Mouse (Mus musculus) hindbrain, embryonic 11.5 days (tissue): ENCODE data around the gene Dnajc15. TPM values are rescaled to one million over a fixed set of nuclear protein-coding genes. Genes with fewer than 3 reads are reported as not detected.

Experiments
- ATAC-seq: fragments of 200-750 bp; cut with Nextera tagmentation; 2 replicates; pipeline ENCODE4 v1.8.0; 2017; ENCODE audit warnings: mild to moderate bottlenecking, moderate TSS enrichment, moderate library complexity; ENCODE audit not compliant: low FRiP score
- DNase-seq: peaks from one replicate; pipeline ENCODE4 v3.0.0-alpha.2; 2015; ENCODE audit warnings: low spot score
- H3K27ac ChIP-seq: fragments of 300-500 bp; sonication (generic); 2 replicates; pipeline ENCODE4 v1.5.1; 2014; ENCODE audit warnings: mild to moderate bottlenecking, low read depth, low read length
- H3K27me3 ChIP-seq: fragments of 300-500 bp; sonication (generic); 2 replicates; pipeline ENCODE4 v1.6.1; 2014; ENCODE audit warnings: mild to moderate bottlenecking, low read length, moderate library complexity, mixed read lengths; ENCODE audit not compliant: control insufficient read depth, insufficient read depth
- H3K36me3 ChIP-seq: fragments of 300-500 bp; sonication (generic); 2 replicates; pipeline ENCODE4 v1.6.1; 2014; ENCODE audit warnings: mild to moderate bottlenecking, low read length, moderate library complexity, mixed read lengths; ENCODE audit not compliant: control insufficient read depth, insufficient read depth
- H3K4me1 ChIP-seq: fragments of 300-500 bp; sonication (generic); replicated peaks from 2 replicates; pipeline ENCODE4 v1.6.1; 2014; ENCODE audit warnings: low read length, mixed read lengths; ENCODE audit not compliant: control insufficient read depth, insufficient read depth
- H3K4me2 ChIP-seq: fragments of 300-500 bp; sonication (generic); replicated peaks from 2 replicates; pipeline ENCODE4 v1.6.1; 2014; ENCODE audit warnings: mild to moderate bottlenecking, low read depth, low read length
- H3K4me3 ChIP-seq: fragments of 300-500 bp; sonication (generic); 2 replicates; pipeline ENCODE4 v1.5.1; 2014; ENCODE audit warnings: low read depth, low read length
- H3K9ac ChIP-seq: fragments of 300-500 bp; sonication (generic); 2 replicates; pipeline ENCODE4 v1.6.1; 2014; ENCODE audit warnings: low read depth, low read length
- H3K9me3 ChIP-seq: fragments of 300-500 bp; sonication (generic); 2 replicates; pipeline ENCODE4 v1.6.1; 2016; ENCODE audit warnings: low read length; ENCODE audit not compliant: control insufficient read depth
- WGBS: fragments of 180-500 bp; shearing (Covaris S2); extraction: QIAGEN DNeasy Blood & Tissue Kit; methylation state at CpG from one replicate; pipeline ENCODE4 v1.1.7; 2014; 5-methylcytosine and 5-hydroxymethylcytosine counted together
- polyA plus RNA-seq: library from polyadenylated mRNA; unstranded; fragments of >200 nt; fragmentation: Nextera tagmentation; extraction: Ambion mirVana; gene quantifications from 2 replicates; pipeline ENCODE4 v1.2.1, GENCODE M21; 2014

The Dnajc15 gene
- polyA plus RNA-seq, 1 experiment from 2014 or later = 108 TPM

- Histone ChIP-seq H3K9ac (no peak overlapping the region), H3K27ac (0 out of 2 replicates have a peak overlapping the region, but pooled peaks have one; percentile 36), H3K4me2 (no peak overlapping the region), H3K36me3 (no peaks in the 10 kb centered on the region), H3K4me3 (no peak overlapping the region), H3K27me3 (no peaks in the 10 kb centered on the region), H3K4me1 (peaks cover 2% of the 10 kb centered on the region; the same call in 1 of the 2 replicates), H3K9me3 (no peaks in the 10 kb centered on the region)
- WGBS = 71% methylated on average over 17 of the region's 17 CpGs
- DNase-seq (peak; percentile 23), ATAC-seq (peak; percentile 45; the same call in 1 of the 2 replicates)
Measured at GRCm38 (mm10) chr14:77801571-77802267, 73.2 kb downstream of the Dnajc15 start.

- DNase-seq (no peak), ATAC-seq (no peak)
- 87% methylated on average over 4 of the region's 4 CpGs for WGBS
- H3K4me1 ChIP-seq = no peaks in the 10 kb centered on the region
- no peak overlapping the region for H3K27ac ChIP-seq
- H3K27me3 ChIP-seq = no peaks in the 10 kb centered on the region
- no peak overlapping the region for H3K4me2 ChIP-seq
- no peaks in the 10 kb centered on the region for H3K9me3 ChIP-seq
- H3K4me3 ChIP-seq = no peak overlapping the region
- H3K9ac ChIP-seq = no peak overlapping the region
- no peaks in the 10 kb centered on the region for H3K36me3 ChIP-seq
Measured at GRCm38 (mm10) chr14:77796506-77796905, 78.4 kb downstream of the Dnajc15 start.

GRCm38 (mm10) chr14:77795240-77795639 lies 79.7 kb downstream of the Dnajc15 start:
- no peak overlapping the region for H3K4me2 ChIP-seq
- no peaks in the 10 kb centered on the region for H3K27me3 ChIP-seq
- ATAC-seq (no peak), DNase-seq (no peak)
- H3K9me3 ChIP-seq = no peaks in the 10 kb centered on the region
- H3K4me1 ChIP-seq = no peaks in the 10 kb centered on the region
- no peak overlapping the region for H3K27ac ChIP-seq
- WGBS = 91% methylated on average over 5 of the region's 5 CpGs
- H3K4me3 ChIP-seq = no peak overlapping the region
- no peak overlapping the region for H3K9ac ChIP-seq
- no peaks in the 10 kb centered on the region for H3K36me3 ChIP-seq

- H3K27me3 ChIP-seq = no peaks in the 10 kb centered on the region
- H3K36me3 ChIP-seq = no peaks in the 10 kb centered on the region
- H3K4me2 ChIP-seq = no peak overlapping the region
- 77% methylated on average over 7 of the region's 7 CpGs for WGBS
- H3K4me3 ChIP-seq = no peak overlapping the region
- H3K4me1 ChIP-seq = no peaks in the 10 kb centered on the region
- ATAC-seq (no peak), DNase-seq (no peak)
- no peaks in the 10 kb centered on the region for H3K9me3 ChIP-seq
- no peak overlapping the region for H3K9ac ChIP-seq
- no peak overlapping the region for H3K27ac ChIP-seq
Measured at GRCm38 (mm10) chr14:77794285-77794949, 80.5 kb downstream of the Dnajc15 start.

- Histone ChIP-seq H3K36me3 (no peaks in the 10 kb centered on the region), H3K4me2 (no peak overlapping the region), H3K9me3 (no peaks in the 10 kb centered on the region), H3K27me3 (no peaks in the 10 kb centered on the region), H3K4me3 (no peak overlapping the region), H3K4me1 (no peaks in the 10 kb centered on the region), H3K27ac (no peak overlapping the region), H3K9ac (no peak overlapping the region)
- WGBS = 91% methylated on average over 6 of the region's 6 CpGs
- DNase-seq (no peak), ATAC-seq (no peak)
Measured at GRCm38 (mm10) chr14:77792998-77793397, 81.9 kb downstream of the Dnajc15 start.

- no peaks in the 10 kb centered on the region for H3K36me3 ChIP-seq
- ATAC-seq (no peak), DNase-seq (no peak)
Measured at GRCm38 (mm10) chr14:77783217-77783616, 91.7 kb downstream of the Dnajc15 start.

GRCm38 (mm10) chr14:77777365-77777764 lies 97.6 kb downstream of the Dnajc15 start:
- 82% methylated on average over 1 of the region's 1 CpGs for WGBS

More at GRCm38 (mm10) chr14:77783217-77783616, 91.7 kb downstream of the Dnajc15 start:
- Histone ChIP-seq H3K4me2 (no peak overlapping the region), H3K27ac (no peak overlapping the region), H3K4me3 (no peak overlapping the region), H3K9me3 (no peaks in the 10 kb centered on the region), H3K9ac (no peak overlapping the region), H3K27me3 (no peaks in the 10 kb centered on the region), H3K4me1 (no peaks in the 10 kb centered on the region)

GRCm38 (mm10) chr14:77776005-77776531 lies 98.9 kb downstream of the Dnajc15 start:
- Histone ChIP-seq H3K4me1 (no peaks in the 10 kb centered on the region), H3K27ac (no peak overlapping the region), H3K36me3 (no peaks in the 10 kb centered on the region), H3K4me2 (no peak overlapping the region), H3K9me3 (no peaks in the 10 kb centered on the region), H3K9ac (no peak overlapping the region), H3K4me3 (no peak overlapping the region), H3K27me3 (no peaks in the 10 kb centered on the region)
- DNase-seq (no peak), ATAC-seq (no peak)
- WGBS = 78% methylated on average over 11 of the region's 11 CpGs

More at GRCm38 (mm10) chr14:77777365-77777764, 97.6 kb downstream of the Dnajc15 start:
- no peak overlapping the region for H3K27ac ChIP-seq
- no peak overlapping the region for H3K4me2 ChIP-seq
- DNase-seq (no peak), ATAC-seq (no peak)
- no peaks in the 10 kb centered on the region for H3K9me3 ChIP-seq
- H3K4me1 ChIP-seq = no peaks in the 10 kb centered on the region
- no peak overlapping the region for H3K9ac ChIP-seq
- H3K4me3 ChIP-seq = no peak overlapping the region
- H3K36me3 ChIP-seq = no peaks in the 10 kb centered on the region
- no peaks in the 10 kb centered on the region for H3K27me3 ChIP-seq
